ENCODE assay signal across 8 mouse cellular contexts in genomic region chr11:78176905-78177331, GRCm38 (mm10). TPM values are rescaled to one million over a fixed set of nuclear protein-coding genes. Genes with fewer than 3 reads are reported as not detected.
DNase-seq lines count a peak whose midpoint lies in the region; ATAC-seq and TF ChIP-seq lines count a peak whose summit lies in the region.

No protein-coding gene starts in this region.

- peak overlapping the region; percentile 61 for H3ac ChIP-seq in C2C12 (ENCODE audit: control insufficient read depth, insufficient read length, low read depth)

- H3K4me2 ChIP-seq in forebrain, embryonic 13.5 days = peak overlapping the region; percentile 86
- peak overlapping the region; percentile 79 for H3K4me2 ChIP-seq in neural tube, embryonic 15.5 days

- TF ChIP-seq CTCF in C2C12 (IDR thresholded peaks at IDR 0.05; ENCODE audit: control insufficient read depth, insufficient read depth, insufficient read length) = no peak
- TF ChIP-seq CTCF in liver, adult 2 months (IDR thresholded peaks at IDR 0.05; ENCODE audit: low read depth, low read length) = no peak

- no peak overlapping the region for H3K27ac ChIP-seq in forebrain, embryonic 13.5 days
- peak overlapping the region; percentile 83 for H3K27ac ChIP-seq in liver, adult 2 months (replicated peaks; ENCODE audit: insufficient read depth, low read depth, low read length)
- H3K27ac ChIP-seq in neural tube, embryonic 15.5 days (replicated peaks) = peak overlapping the region; percentile 81

- peak; percentile 30 for DNase-seq in cerebellum, adult 9-11 months
- DNase-seq in liver, adult 2 months (ENCODE audit: extremely low read depth, low read depth, low spot score) = peak; percentile 82
- no peak for DNase-seq in left cerebral cortex, postnatal 14 days (ENCODE audit: low spot score in 2 of 2)
- no peak for DNase-seq in right cerebral cortex, adult 2 months (ENCODE audit: low spot score in 2 of 2)

- H3K9ac ChIP-seq in forebrain, embryonic 13.5 days = peak overlapping the region; percentile 74
- peak overlapping the region; percentile 86 for H3K9ac ChIP-seq in liver, adult 2 months (ENCODE audit: low read depth, low read length)
- peak overlapping the region; percentile 45 for H3K9ac ChIP-seq in neural tube, embryonic 15.5 days (replicated peaks)

- under 1% methylated on average over 23 of the region's 23 CpGs for WGBS in forebrain, embryonic 13.5 days
- under 1% methylated on average over 23 of the region's 23 CpGs for WGBS in liver, adult 2 months
- under 1% methylated on average over 23 of the region's 23 CpGs for WGBS in neural tube, embryonic 15.5 days

- H3K79me2 ChIP-seq in C2C12 (ENCODE audit: control insufficient read depth, insufficient read depth) = peaks cover 26% of the 10 kb centered on the region
- H3K79me2 ChIP-seq in liver, adult 2 months (ENCODE audit: control insufficient read depth, insufficient read depth, low read length) = no peaks in the 10 kb centered on the region

- H3K79me3 ChIP-seq in C2C12 (ENCODE audit: low read depth) = peaks cover 14% of the 10 kb centered on the region

- H3K4me1 ChIP-seq in forebrain, embryonic 13.5 days = peaks cover 56% of the 10 kb centered on the region
- peaks cover 10% of the 10 kb centered on the region for H3K4me1 ChIP-seq in liver, adult 2 months (ENCODE audit: control insufficient read depth, insufficient read depth, low read length)
- peaks cover 61% of the 10 kb centered on the region for H3K4me1 ChIP-seq in neural tube, embryonic 15.5 days

- no peak for ATAC-seq in cerebellum, adult (ENCODE audit: insufficient number of reproducible peaks, low FRiP score, low TSS enrichment)
- ATAC-seq in forebrain, embryonic 13.5 days = no peak
- ATAC-seq in neural tube, embryonic 15.5 days (ENCODE audit: low FRiP score) = no peak

- no peak for TF ChIP-seq POLR2A in liver, adult 2 months (IDR thresholded peaks at IDR 0.05; ENCODE audit: extremely low read depth, insufficient read depth, low read length)

- intact Hi-C loops in left cerebral cortex, postnatal 14 days (cut with DNase I) = loop anchor here (5.0 kb wide), 2 partner anchors 140 to 195 kb away; partner anchors contain the start of genes Flot2 and Phf12

- H3K4me3 ChIP-seq in C2C12 (ENCODE audit: insufficient read depth, poor library complexity, severe bottlenecking) = peak overlapping the region; percentile 56
- peak overlapping the region; percentile 61 for H3K4me3 ChIP-seq in forebrain, embryonic 13.5 days
- peak overlapping the region; percentile 67 for H3K4me3 ChIP-seq in liver, adult 2 months (ENCODE audit: insufficient read depth, low read depth, low read length)
- peak overlapping the region; percentile 62 for H3K4me3 ChIP-seq in neural tube, embryonic 15.5 days (replicated peaks)

- H3K27me3 ChIP-seq in C2C12 (ENCODE audit: control insufficient read depth, insufficient read depth, insufficient read length) = no peaks in the 10 kb centered on the region
- H3K27me3 ChIP-seq in forebrain, embryonic 13.5 days = no peaks in the 10 kb centered on the region
- no peaks in the 10 kb centered on the region for H3K27me3 ChIP-seq in liver, adult 2 months (ENCODE audit: control insufficient read depth, insufficient read depth, low read length)
- no peaks in the 10 kb centered on the region for H3K27me3 ChIP-seq in neural tube, embryonic 15.5 days (replicated peaks)

- peaks cover 35% of the 10 kb centered on the region for H3K36me3 ChIP-seq in C2C12 (ENCODE audit: control insufficient read depth, insufficient read depth)
- H3K36me3 ChIP-seq in forebrain, embryonic 13.5 days (ENCODE audit: poor library complexity, severe bottlenecking) = peaks cover 28% of the 10 kb centered on the region
- H3K36me3 ChIP-seq in liver, adult 2 months (ENCODE audit: control insufficient read depth, insufficient read depth, low read length) = peaks cover 17% of the 10 kb centered on the region; the same call in 1 of the 2 replicates
- peaks cover 24% of the 10 kb centered on the region for H3K36me3 ChIP-seq in neural tube, embryonic 15.5 days

- H3K9me3 ChIP-seq in forebrain, embryonic 13.5 days (replicated peaks) = no peaks in the 10 kb centered on the region
- no peaks in the 10 kb centered on the region for H3K9me3 ChIP-seq in neural tube, embryonic 15.5 days (replicated peaks)

TF ChIP-seq in C2C12, 6 proteins besides CTCF, POLR2A, EP300 and RAD21:
- no peak for TF ChIP-seq MYOD1 (IDR thresholded peaks at IDR 0.05; ENCODE audit: control insufficient read depth, insufficient read length, low read depth)
- TF ChIP-seq MAX (IDR thresholded peaks at IDR 0.05) = no peak
- no peak for TF ChIP-seq FOSL1 (IDR thresholded peaks at IDR 0.05; ENCODE audit: insufficient read depth, low read length, poor library complexity, severe bottlenecking)
- no peak for TF ChIP-seq USF1 (IDR thresholded peaks at IDR 0.05; ENCODE audit: low read depth)
- TF ChIP-seq CEBPB (IDR thresholded peaks at IDR 0.05; ENCODE audit: low read depth) = no peak
- no peak for TF ChIP-seq MYOG (IDR thresholded peaks at IDR 0.05; ENCODE audit: control insufficient read depth, extremely low read depth, insufficient read length)

RNA-seq across cellular contexts. Expression of gene Tlcd1, which starts 0.4 kb away (rescaled TPM):
- polyA plus RNA-seq in C2C12 (2012; fragmentation: generic; extraction: Trizol) = 15.9 TPM
- 4.7 and 7.6 TPM in 2 replicates for polyA plus RNA-seq in forebrain, embryonic 13.5 days (2015; fragmentation: Nextera tagmentation; extraction: Ambion mirVana)
- 44.8 and 50.7 TPM in 2 replicates for total RNA-seq in liver, adult 2 months (2014; rRNA removed)
- polyA plus RNA-seq in liver, adult 2 months (2012; rRNA removed) = 46.6 and 61.5 TPM in 2 replicates
- polyA plus RNA-seq in neural tube, embryonic 15.5 days (2015; fragmentation: Nextera tagmentation; extraction: Ambion mirVana) = 19.3 and 20.0 TPM in 2 replicates
- total RNA-seq in left cerebral cortex, postnatal 14 days (2021) = 10 to 100 TPM; 27.4 to 29.6 TPM

RNA-seq across cellular contexts. Expression of gene Nek8, which starts 0.4 kb away (rescaled TPM):
- 8.9 TPM for polyA plus RNA-seq in C2C12 (2012; fragmentation: generic; extraction: Trizol)
- 5.4 and 8.7 TPM in 2 replicates for polyA plus RNA-seq in forebrain, embryonic 13.5 days (2015; fragmentation: Nextera tagmentation; extraction: Ambion mirVana)
- 4.1 and 5.2 TPM in 2 replicates for total RNA-seq in liver, adult 2 months (2014; rRNA removed)
- polyA plus RNA-seq in liver, adult 2 months (2012; rRNA removed) = 5.2 and 7.2 TPM in 2 replicates
- 7.0 and 9.7 TPM in 2 replicates for polyA plus RNA-seq in neural tube, embryonic 15.5 days (2015; fragmentation: Nextera tagmentation; extraction: Ambion mirVana)
- total RNA-seq in left cerebral cortex, postnatal 14 days (2021) = 1 to 10 TPM; 3.3 to 3.5 TPM

RNA-seq across cellular contexts. Expression of gene Rpl23a, which starts 6.5 kb away (rescaled TPM):
- polyA plus RNA-seq in C2C12 (2012; fragmentation: generic; extraction: Trizol) = 4,612 TPM
- polyA plus RNA-seq in forebrain, embryonic 13.5 days (2015; fragmentation: Nextera tagmentation; extraction: Ambion mirVana) = 970 and 1,119 TPM in 2 replicates
- 318 and 352 TPM in 2 replicates for total RNA-seq in liver, adult 2 months (2014; rRNA removed)
- polyA plus RNA-seq in liver, adult 2 months (2012; rRNA removed) = 88.5 and 110 TPM in 2 replicates
- 774 and 869 TPM in 2 replicates for polyA plus RNA-seq in neural tube, embryonic 15.5 days (2015; fragmentation: Nextera tagmentation; extraction: Ambion mirVana)
- 100 to 1,000 TPM; 643 to 660 TPM for total RNA-seq in left cerebral cortex, postnatal 14 days (2021)

RNA-seq across cellular contexts. Expression of gene Rab34, which starts 11.3 kb away (rescaled TPM):
- polyA plus RNA-seq in C2C12 (2012; fragmentation: generic; extraction: Trizol) = 182 TPM
- polyA plus RNA-seq in forebrain, embryonic 13.5 days (2015; fragmentation: Nextera tagmentation; extraction: Ambion mirVana) = 39.7 and 42.1 TPM in 2 replicates
- total RNA-seq in liver, adult 2 months (2014; rRNA removed) = 2.6 and 2.8 TPM in 2 replicates
- polyA plus RNA-seq in liver, adult 2 months (2012; rRNA removed) = 5.2 and 5.3 TPM in 2 replicates
- polyA plus RNA-seq in neural tube, embryonic 15.5 days (2015; fragmentation: Nextera tagmentation; extraction: Ambion mirVana) = 66.1 and 71.0 TPM in 2 replicates
- total RNA-seq in left cerebral cortex, postnatal 14 days (2021) = 10 to 100 TPM; 32.6 to 34.5 TPM

RNA-seq across cellular contexts. Expression of gene Traf4, which starts 11.5 kb away (rescaled TPM):
- 99.8 TPM for polyA plus RNA-seq in C2C12 (2012; fragmentation: generic; extraction: Trizol)
- 114 and 121 TPM in 2 replicates for polyA plus RNA-seq in forebrain, embryonic 13.5 days (2015; fragmentation: Nextera tagmentation; extraction: Ambion mirVana)
- total RNA-seq in liver, adult 2 months (2014; rRNA removed) = 8.8 and 11.1 TPM in 2 replicates
- 69.0 and 73.5 TPM in 2 replicates for polyA plus RNA-seq in liver, adult 2 months (2012; rRNA removed)
- polyA plus RNA-seq in neural tube, embryonic 15.5 days (2015; fragmentation: Nextera tagmentation; extraction: Ambion mirVana) = 82.1 and 85.4 TPM in 2 replicates
- total RNA-seq in left cerebral cortex, postnatal 14 days (2021) = 10 to 100 TPM; 20.7 to 23.3 TPM

Comparison
In these comparisons a context has a peak if more than half of its experiments do, and no peak if none do; other contexts are left out.
1. DNase-seq: peak in cerebellum, adult 9-11 months (single experiment) and liver, adult 2 months (single experiment); none in left cerebral cortex, postnatal 14 days (0 of 2) and right cerebral cortex, adult 2 months (0 of 2).
2. Peak in every context shown above with its lines, with median percentiles within 50 percentile points of each other: H3K4me3 ChIP-seq and H3K9ac ChIP-seq.